Mouse (Mus musculus) spleen, postnatal 10 days (tissue): ENCODE data around the gene Amigo3.
A peak's percentile ranks its signal among the peaks of the same experiment; 100 is the strongest.

Experiments
- DNase-seq, 2 experiments: peaks; one replicate each; pipeline ENCODE4 v3.0.0; 2021 to 2022; ENCODE audit warnings: low spot score in 2 of 2

Gene Amigo3

DNA sequence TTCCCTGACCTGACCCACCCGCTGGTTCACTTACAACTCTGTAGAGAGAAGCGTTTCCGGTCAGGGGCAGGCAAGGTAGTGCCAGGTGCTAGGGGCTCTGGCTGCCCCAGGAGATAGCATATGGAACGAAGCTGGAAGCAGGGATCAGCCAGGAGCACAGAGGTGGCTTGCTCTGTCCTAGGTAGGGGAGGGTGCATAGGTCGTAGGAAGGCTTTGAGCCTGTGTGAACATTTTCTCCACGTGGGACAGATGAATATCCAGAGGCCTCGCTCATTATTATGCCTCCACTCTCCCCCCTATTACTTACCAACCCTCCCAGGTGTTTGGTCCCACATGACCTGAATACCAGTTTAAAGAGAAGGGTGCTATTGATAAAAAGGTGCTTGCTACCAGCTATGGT is 548 bp upstream of the Amigo3 start:
- DNase-seq: no peak

DNA sequence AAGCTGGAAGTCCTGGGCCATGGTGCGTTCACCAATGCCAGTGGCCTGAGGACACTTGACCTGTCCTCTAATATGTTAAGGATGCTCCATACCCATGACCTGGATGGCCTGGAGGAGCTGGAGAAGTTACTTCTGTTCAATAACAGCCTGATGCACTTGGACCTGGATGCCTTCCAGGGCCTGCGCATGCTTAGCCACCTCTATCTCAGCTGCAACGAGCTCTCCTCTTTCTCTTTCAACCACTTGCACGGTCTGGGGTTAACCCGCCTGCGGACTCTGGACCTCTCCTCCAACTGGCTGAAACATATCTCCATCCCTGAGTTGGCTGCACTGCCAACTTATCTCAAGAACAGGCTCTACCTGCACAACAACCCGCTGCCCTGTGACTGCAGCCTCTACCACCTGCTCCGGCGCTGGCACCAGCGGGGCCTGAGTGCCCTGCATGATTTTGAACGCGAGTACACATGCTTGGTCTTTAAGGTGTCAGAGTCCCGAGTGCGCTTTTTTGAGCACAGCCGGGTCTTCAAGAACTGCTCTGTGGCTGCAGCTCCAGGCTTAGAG is 786 bp downstream of the Amigo3 start:
- DNase-seq: no peak

GRCm38 (mm10) chr9:108054331-108055040 is 1.5 kb downstream of the Amigo3 start:
- no peak for DNase-seq

GRCm38 (mm10) chr9:108055061-108055460 is 2.1 kb downstream of the Amigo3 start:
- no peak for DNase-seq

GRCm38 (mm10) chr9:108055661-108056237 is 2.8 kb downstream of the Amigo3 start:
- no peak for DNase-seq

DNA sequence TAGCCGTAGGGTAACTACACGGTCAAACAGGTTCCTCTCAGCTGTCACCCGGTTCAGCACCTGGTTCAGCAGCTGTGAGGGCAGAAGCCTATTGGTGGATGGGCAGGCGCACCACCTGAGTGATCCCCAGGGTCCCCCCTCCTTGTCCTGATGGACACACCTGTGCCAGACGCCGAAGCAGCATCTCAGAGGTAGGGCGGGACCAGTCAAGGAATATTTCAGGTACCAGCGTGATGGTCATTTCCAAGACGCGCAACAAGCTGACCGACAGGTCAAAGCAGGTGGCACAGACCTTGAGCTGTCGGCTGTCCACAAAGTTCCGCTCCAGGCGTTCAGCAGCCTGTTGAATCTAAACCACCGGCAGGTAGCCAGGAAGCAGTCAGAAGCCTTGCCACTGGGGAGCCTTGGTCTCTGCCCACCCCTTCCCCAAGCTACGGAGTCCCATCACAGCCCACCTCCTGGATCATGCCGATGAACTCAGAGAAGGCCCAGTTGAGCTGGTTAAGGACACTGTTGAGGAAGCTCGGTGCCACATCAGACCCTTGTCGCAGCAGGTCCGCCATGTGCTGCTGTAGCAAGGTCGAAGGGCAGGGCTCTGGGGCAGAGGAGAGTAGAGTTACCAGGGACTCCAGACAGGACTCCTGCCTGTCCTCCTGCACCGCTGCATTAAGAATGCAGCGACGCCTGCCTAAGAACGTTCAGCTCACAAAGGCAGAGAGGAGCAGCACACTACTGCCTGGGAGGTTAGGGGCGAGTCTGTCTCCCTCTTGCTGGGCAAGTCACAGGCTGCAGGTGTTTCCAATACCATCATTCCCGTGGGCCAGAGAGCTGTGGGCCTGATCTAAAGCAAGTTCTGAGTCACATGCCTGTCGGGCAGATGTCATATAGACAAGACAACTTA is 3.7 kb downstream of the Amigo3 start:
- peak in 1 of 2 experiments; percentile 16 for DNase-seq

- no peak for DNase-seq
These were observed 4.3 kb downstream of the Amigo3 start for GRCm38 (mm10) chr9:108057262-108057562.

DNA sequence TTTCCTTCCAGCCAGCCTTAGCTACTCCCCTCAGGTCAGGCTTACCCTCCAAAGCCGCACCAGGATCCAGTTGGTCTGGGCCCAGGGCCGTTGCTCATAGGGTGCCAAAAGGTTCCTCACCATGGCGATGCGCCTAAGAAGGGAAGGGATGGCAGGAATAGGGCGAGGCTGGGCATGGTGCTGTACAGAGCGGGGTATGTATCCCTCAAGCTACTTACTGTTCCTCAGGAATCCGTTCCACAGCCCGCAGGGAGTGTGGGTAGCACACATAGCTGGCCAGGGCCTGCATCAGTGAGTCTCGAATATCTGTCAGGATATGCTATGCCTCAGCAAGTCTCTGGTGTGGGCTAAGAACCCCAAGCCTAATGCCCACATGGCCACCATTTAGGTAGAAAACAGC is 5.3 kb downstream of the Amigo3 start:
- no peak for DNase-seq

DNA sequence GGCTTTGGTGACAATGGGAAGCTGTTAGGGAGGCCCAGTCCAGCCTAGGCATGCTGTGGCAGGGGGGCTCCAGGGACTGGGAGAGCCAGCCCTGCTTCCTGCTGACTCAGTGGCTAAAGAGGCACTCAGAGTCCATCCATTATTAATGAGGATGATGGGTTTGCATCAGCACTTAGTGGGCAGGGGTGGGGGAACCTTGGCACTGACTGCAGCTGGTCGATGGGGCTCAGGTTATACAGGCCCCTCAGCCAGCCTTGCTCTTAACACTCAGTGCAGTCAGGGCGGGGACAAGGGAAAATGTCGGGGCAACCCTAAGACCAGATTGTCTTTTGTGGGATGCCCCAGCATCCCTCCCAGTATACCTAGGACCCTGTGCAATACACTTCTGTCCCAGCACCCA is 9.2 kb downstream of the Amigo3 start:
- peak in 1 of 2 experiments; percentile 14 for DNase-seq

GRCm38 (mm10) chr9:108063361-108063760 is 10.4 kb downstream of the Amigo3 start:
- DNase-seq: no peak

DNA sequence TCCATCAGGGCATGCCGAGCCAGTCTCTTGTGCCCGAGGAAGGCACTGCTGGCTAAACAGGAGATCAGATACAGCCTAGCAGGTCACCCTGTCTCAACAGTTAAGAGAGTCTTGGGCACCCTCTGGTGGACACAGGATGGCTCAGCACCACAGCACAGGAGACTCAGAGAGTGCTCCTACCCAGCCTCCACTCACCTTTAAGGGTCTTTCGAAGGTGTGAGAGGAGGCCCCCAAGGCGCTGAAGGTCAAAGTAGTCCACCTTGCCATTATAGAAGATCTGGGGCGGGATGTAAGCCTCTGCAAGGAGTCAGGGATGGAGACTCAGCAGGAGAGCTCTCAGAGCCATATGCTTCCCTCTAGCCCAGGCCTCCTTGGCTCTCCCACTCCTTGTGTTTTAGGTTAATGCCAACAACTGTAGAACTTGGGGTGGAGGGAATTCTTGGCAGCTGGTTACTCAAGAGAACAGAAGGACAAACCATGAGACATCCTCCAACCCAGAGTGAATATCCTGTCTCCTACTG is 12.6 kb downstream of the Amigo3 start:
- DNase-seq: peak; percentile 58 to 77

DNA sequence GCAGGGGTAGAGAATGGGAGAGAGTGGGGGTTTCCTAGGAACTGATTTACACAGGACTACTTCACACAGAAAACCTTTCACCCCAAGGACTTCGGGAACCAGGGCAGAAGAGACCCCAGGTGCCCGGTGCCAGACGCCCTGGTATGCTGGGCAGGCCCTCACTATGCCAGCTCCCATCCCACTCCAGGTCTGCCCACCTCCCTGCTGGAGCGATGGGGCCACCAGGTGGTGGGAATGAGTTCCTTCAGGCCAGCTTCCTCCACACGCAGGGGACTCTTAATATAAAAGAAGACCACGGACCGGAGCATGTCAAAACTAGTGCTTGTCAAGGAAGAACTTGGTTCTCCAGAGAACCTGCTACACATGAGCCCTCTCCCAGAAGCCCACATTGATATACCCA is 14.2 kb downstream of the Amigo3 start:
- DNase-seq: no peak

- peak; percentile 84 to 89 for DNase-seq
These were observed 14.9 kb downstream of the Amigo3 start for GRCm38 (mm10) chr9:108067900-108068299.

- DNase-seq: no peak
These were observed 16.0 kb downstream of the Amigo3 start for GRCm38 (mm10) chr9:108069007-108069406.

DNA sequence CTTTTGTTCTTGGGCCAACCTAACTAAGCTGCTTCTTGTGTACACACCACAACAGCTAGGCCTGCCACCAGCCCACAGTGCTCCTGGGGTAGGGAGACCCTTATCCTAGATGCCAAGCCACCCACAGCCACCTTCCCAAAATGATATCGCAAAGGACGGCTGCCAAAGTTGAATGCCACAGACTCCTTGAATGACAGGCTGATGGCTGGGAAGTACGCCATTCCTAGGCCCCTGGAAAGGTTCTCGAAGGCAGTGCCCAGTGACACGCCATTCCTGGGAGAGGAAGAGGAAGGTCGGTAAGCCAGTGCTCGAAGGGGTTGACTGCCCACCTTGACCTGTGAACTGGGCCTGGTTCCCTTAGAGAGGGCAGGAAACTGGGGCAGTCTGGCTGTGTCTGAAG is 16.6 kb downstream of the Amigo3 start:
- no peak for DNase-seq

DNA sequence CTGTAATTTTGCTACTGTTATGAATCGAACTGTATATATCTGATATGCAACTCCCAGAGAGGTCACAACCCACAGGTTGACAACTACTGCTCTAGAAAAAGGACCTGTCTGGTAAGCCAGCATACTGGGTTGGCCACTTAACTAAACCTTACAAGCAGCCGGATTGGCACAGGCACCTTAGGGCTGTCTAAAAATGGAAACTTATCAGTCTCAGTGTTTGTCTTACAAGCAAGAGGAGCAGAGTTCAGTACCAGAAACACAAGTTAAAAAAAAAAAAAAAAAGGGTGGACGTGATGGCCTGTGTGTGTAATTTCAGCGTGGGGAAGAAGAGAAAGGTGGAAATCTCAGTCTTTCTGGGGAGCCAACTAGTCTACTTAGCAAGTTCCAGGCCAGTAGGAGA is 18.8 kb downstream of the Amigo3 start:
- no peak for DNase-seq

DNA sequence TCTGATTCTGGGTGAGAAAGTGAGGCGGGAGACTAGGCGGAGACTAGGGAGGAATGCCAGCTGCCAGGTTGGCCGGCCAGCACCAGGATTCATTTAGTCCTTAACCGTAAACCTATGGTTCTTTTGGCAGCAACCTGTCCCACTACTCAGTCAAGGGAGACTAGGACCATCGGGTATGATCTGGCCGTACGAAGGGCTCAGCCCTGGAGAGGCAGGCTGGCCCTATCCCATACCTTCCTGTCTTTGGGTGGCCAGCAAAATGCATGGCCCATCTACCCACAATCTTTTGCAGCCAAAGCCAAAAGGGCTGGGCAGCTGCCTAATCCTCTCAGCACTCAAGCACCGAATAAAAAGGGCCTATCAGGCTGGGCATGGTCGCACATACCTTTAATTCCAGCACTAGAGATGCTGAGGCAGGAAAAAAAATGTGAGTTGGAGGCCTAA is 19.5 kb downstream of the Amigo3 start:
- no peak for DNase-seq

DNA sequence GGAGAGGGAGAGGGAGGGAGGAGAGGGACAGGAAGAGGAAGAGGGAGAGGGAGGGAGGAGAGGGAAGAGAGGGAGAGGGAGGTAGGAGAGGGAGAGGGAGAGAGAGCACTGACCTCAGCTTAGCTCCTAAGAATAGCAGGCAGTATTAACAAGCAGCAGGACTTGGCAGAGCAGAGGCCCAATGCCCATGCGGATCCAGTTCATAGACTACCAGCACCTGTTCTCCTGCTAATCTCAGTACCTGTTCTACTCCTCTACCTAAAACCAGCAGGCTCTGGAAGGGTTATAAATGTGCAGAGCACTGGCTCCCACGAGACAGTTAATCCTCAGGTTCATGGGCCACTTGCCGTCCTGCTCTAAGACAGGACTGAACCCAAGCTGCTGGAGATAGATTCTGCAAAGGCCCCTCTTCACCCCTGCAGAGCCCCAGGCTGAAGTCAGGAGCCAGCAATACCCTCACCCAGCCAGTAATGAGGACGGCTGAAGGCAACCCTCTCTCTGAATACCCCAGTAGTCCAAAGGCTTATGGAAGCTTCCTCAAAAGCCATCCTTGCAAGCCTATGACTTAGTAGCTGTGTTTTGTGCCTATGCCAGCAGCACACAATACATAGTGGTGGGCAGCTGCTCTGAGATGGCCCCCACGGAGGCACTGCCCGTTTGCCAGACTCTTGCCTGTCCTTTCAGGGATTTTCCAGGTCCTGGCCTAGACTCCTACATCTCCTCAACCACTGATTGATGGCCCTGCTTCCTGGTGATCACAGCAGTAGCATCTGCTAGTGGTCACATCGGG is 20.4 kb downstream of the Amigo3 start:
- no peak for DNase-seq

DNA sequence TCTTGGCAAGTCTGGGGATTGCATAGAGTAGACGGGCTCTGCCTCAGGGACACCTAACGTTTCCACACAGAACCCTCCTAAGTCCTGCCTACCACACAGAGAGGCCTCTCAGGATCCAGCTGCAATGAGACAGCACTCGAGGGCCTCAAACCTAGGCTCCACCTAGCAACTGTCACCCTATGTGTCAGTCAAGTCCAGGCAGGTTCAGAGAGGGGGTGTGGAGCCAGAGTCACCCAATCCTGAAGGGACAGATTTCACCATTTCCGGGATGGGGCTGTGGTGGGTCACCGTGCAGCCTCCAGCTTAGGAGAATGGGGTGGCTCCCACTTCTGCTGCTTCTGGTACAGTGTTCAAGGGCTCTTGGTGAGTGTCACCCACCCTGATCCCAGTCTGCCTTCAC is 27.2 kb downstream of the Amigo3 start, which contains the start of gene Mst1:
Mst1 (plus strand) TSS at position 269 of the 400 bp plus-strand sequence.
- DNase-seq: peak; percentile 69 to 73

GRCm38 (mm10) chr9:108082549-108082948 is 29.6 kb downstream of the Amigo3 start:
- peak; percentile 54 to 57 for DNase-seq

DNA sequence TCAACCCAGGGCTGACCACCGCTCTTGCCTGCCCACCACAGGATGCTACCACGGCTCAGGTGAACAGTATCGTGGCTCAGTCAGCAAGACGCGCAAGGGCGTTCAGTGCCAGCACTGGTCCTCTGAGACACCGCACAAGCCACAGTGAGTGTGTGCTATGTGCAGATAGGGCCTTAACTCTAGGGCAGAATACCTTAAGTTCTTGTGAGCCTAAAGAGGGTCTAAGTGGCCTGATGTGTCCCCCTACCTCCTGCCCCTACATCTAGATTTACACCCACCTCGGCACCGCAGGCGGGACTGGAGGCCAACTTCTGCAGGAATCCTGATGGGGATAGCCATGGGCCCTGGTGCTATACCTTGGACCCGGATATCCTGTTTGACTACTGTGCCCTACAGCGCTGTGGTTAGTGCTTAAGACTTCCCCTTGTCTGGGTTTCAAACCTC is 30.1 kb downstream of the Amigo3 start, which contains the start of gene Rnf123:
Rnf123 (minus strand) TSS at position 359 of the 444 bp plus-strand sequence.
- DNase-seq: peak; percentile 65 to 68
